In genomic region chr17:47821339-47821738, GRCm38 (mm10) we compare ENCODE assay signal across 19 mouse cellular contexts. TPM values are rescaled to one million over a fixed set of nuclear protein-coding genes. Genes with fewer than 3 reads are reported as not detected.
DNase-seq lines count a peak whose midpoint lies in the region; ATAC-seq lines count a peak whose summit lies in the region.
"Had no signal": no experiment of that assay in that cellular context is flagged by ENCODE, and none has a peak within 500 bp of the region (broad histone marks: within the 10 kb centered on the region; RNA-seq: fewer than 3 reads in every experiment).

No protein-coding gene starts in this region.

- 75% methylated on average over 8 of the region's 8 CpGs for WGBS in hindbrain, embryonic 10.5 days
- WGBS in hindbrain, embryonic 11.5 days, result 69% methylated on average over 8 of the region's 8 CpGs
- WGBS in embryonic facial prominence, embryonic 15.5 days, result 30% methylated on average over 8 of the region's 8 CpGs
- WGBS in stomach, embryonic 16.5 days, result 58% methylated on average over 8 of the region's 8 CpGs

- peaks cover 27% of the 10 kb centered on the region for H3K4me1 ChIP-seq in hindbrain, embryonic 10.5 days (replicated peaks)
- no peaks in the 10 kb centered on the region; the same call in 1 of the 2 replicates for H3K4me1 ChIP-seq in hindbrain, embryonic 11.5 days (replicated peaks; ENCODE audit: control insufficient read depth, insufficient read depth, low read length)
- H3K4me1 ChIP-seq in embryonic facial prominence, embryonic 15.5 days, result peaks cover 51% of the 10 kb centered on the region
- H3K4me1 ChIP-seq in stomach, embryonic 16.5 days (ENCODE audit: control insufficient read depth, insufficient read depth, low read length), result peaks cover 11% of the 10 kb centered on the region
- H3K4me1 ChIP-seq: hindbrain, embryonic 15.5 days; liver, embryonic 13.5 days; neural tube, embryonic 13.5 days had no signal

- peak overlapping the region; percentile 66 for H3K27ac ChIP-seq in hindbrain, embryonic 10.5 days
- no peak overlapping the region for H3K27ac ChIP-seq in hindbrain, embryonic 11.5 days (ENCODE audit: low read depth, low read length)
- peak overlapping the region; percentile 49 for H3K27ac ChIP-seq in embryonic facial prominence, embryonic 15.5 days (replicated peaks)
- H3K27ac ChIP-seq in stomach, embryonic 16.5 days (ENCODE audit: low read length), result peak overlapping the region; percentile 46; the same call in 1 of the 2 replicates
- H3K27ac ChIP-seq: forebrain, embryonic 13.5 days; heart, embryonic 15.5 days; hindbrain, embryonic 15.5 days; liver, embryonic 13.5 days; neural tube, embryonic 13.5 days had no signal

- no peak for ATAC-seq in hindbrain, embryonic 11.5 days (ENCODE audit: low FRiP score)
- ATAC-seq in embryonic facial prominence, embryonic 15.5 days (ENCODE audit: insufficient number of reproducible peaks, low FRiP score, low TSS enrichment, low read depth), result peak; percentile 73
- ATAC-seq in stomach, embryonic 16.5 days (ENCODE audit: insufficient read depth, low FRiP score), result peak; percentile 61; the same call in 1 of the 2 replicates
- ATAC-seq: forebrain, embryonic 13.5 days had no signal

- no peak overlapping the region for H3K4me3 ChIP-seq in hindbrain, embryonic 10.5 days
- H3K4me3 ChIP-seq in hindbrain, embryonic 11.5 days (ENCODE audit: low read depth, low read length), result no peak overlapping the region
- no peak overlapping the region for H3K4me3 ChIP-seq in embryonic facial prominence, embryonic 15.5 days (replicated peaks)
- no peak overlapping the region for H3K4me3 ChIP-seq in stomach, embryonic 16.5 days (replicated peaks; ENCODE audit: low read length)
- H3K4me3 ChIP-seq: forebrain, embryonic 13.5 days; heart, embryonic 15.5 days; hindbrain, embryonic 15.5 days; liver, embryonic 13.5 days; megakaryocyte, embryonic 14.5 days; neural tube, embryonic 13.5 days had no signal

- no peaks in the 10 kb centered on the region for H3K9me3 ChIP-seq in hindbrain, embryonic 10.5 days
- H3K9me3 ChIP-seq in hindbrain, embryonic 11.5 days (ENCODE audit: control insufficient read depth, low read length), result no peaks in the 10 kb centered on the region
- no peaks in the 10 kb centered on the region for H3K9me3 ChIP-seq in embryonic facial prominence, embryonic 15.5 days (replicated peaks)
- no peaks in the 10 kb centered on the region for H3K9me3 ChIP-seq in stomach, embryonic 16.5 days (replicated peaks; ENCODE audit: control insufficient read depth, low read length)
- H3K9me3 ChIP-seq: forebrain, embryonic 13.5 days; heart, embryonic 15.5 days; hindbrain, embryonic 15.5 days; liver, embryonic 13.5 days; neural tube, embryonic 13.5 days had no signal

- H3K27me3 ChIP-seq in hindbrain, embryonic 10.5 days (ENCODE audit: insufficient read depth, poor library complexity, severe bottlenecking), result no peaks in the 10 kb centered on the region
- H3K27me3 ChIP-seq in hindbrain, embryonic 11.5 days (ENCODE audit: control insufficient read depth, insufficient read depth, low read length), result no peaks in the 10 kb centered on the region
- no peaks in the 10 kb centered on the region for H3K27me3 ChIP-seq in embryonic facial prominence, embryonic 15.5 days
- no peaks in the 10 kb centered on the region for H3K27me3 ChIP-seq in stomach, embryonic 16.5 days (ENCODE audit: control insufficient read depth, insufficient read depth, low read length)
- H3K27me3 ChIP-seq: forebrain, embryonic 13.5 days; heart, embryonic 15.5 days; hindbrain, embryonic 15.5 days; liver, embryonic 13.5 days; neural tube, embryonic 13.5 days had no signal

- peaks cover 72% of the 10 kb centered on the region for H3K36me3 ChIP-seq in hindbrain, embryonic 10.5 days
- H3K36me3 ChIP-seq in hindbrain, embryonic 11.5 days (ENCODE audit: control insufficient read depth, insufficient read depth, low read length), result no peaks in the 10 kb centered on the region
- peaks cover 60% of the 10 kb centered on the region for H3K36me3 ChIP-seq in embryonic facial prominence, embryonic 15.5 days
- peaks cover 16% of the 10 kb centered on the region for H3K36me3 ChIP-seq in stomach, embryonic 16.5 days (ENCODE audit: control insufficient read depth, insufficient read depth, low read length)
- H3K36me3 ChIP-seq: hindbrain, embryonic 15.5 days; liver, embryonic 13.5 days; neural tube, embryonic 13.5 days had no signal

- H3K4me2 ChIP-seq in hindbrain, embryonic 11.5 days (replicated peaks; ENCODE audit: low read depth, low read length), result no peak overlapping the region
- H3K4me2 ChIP-seq in embryonic facial prominence, embryonic 15.5 days (replicated peaks), result peak overlapping the region; percentile 25; the same call in 1 of the 2 replicates
- no peak overlapping the region for H3K4me2 ChIP-seq in stomach, embryonic 16.5 days (ENCODE audit: low read depth, low read length)
- H3K4me2 ChIP-seq: forebrain, embryonic 13.5 days; heart, embryonic 15.5 days; hindbrain, embryonic 15.5 days; liver, embryonic 13.5 days; neural tube, embryonic 13.5 days had no signal

- DNase-seq in hindbrain, embryonic 10.5 days (ENCODE audit: low spot score), result no peak
- DNase-seq in hindbrain, embryonic 11.5 days (ENCODE audit: low spot score), result no peak
- DNase-seq in lung, postnatal 10 days, result peak; percentile 60
- no peak for DNase-seq in lung, postnatal 25 days (ENCODE audit: low spot score)
- DNase-seq in gastrocnemius, postnatal 25 days, result no peak
- DNase-seq: B cell, adult 2 months; cerebellum, postnatal 36 days; heart, adult 18-20 months; liver, embryonic 13.5 days; right cerebral cortex, postnatal 4 days; thymus, postnatal 25 days had no signal

- H3K9ac ChIP-seq in hindbrain, embryonic 11.5 days (ENCODE audit: low read depth, low read length), result no peak overlapping the region
- H3K9ac ChIP-seq in embryonic facial prominence, embryonic 15.5 days, result 0 out of 2 replicates have a peak overlapping the region, but pooled peaks have one; percentile 6
- H3K9ac ChIP-seq in stomach, embryonic 16.5 days (ENCODE audit: low read length), result 0 out of 2 replicates have a peak overlapping the region, but pooled peaks have one; percentile 3
- H3K9ac ChIP-seq: forebrain, embryonic 13.5 days; heart, embryonic 15.5 days; hindbrain, embryonic 15.5 days; liver, embryonic 13.5 days; neural tube, embryonic 13.5 days had no signal

RNA-seq across cellular contexts. Expression of gene Mdfi, which starts 13.2 kb away (rescaled TPM):
- 19.9 and 30.6 TPM in 2 replicates for polyA plus RNA-seq in hindbrain, embryonic 10.5 days (2016; fragmentation: Nextera tagmentation; extraction: Ambion mirVana)
- polyA plus RNA-seq in hindbrain, embryonic 11.5 days (2014; fragmentation: Nextera tagmentation; extraction: Ambion mirVana), result 39.0 and 40.5 TPM in 2 replicates
- 21.2 and 25.3 TPM in 2 replicates for polyA plus RNA-seq in embryonic facial prominence, embryonic 15.5 days (2015; fragmentation: Nextera tagmentation; extraction: Ambion mirVana)
- polyA plus RNA-seq in stomach, embryonic 16.5 days (2015; fragmentation: Nextera tagmentation; extraction: Ambion mirVana), result 10.4 and 11.2 TPM in 2 replicates
- total RNA-seq in gastrocnemius, postnatal 25 days (2021), result 1 to 10 TPM; 1.0 to 1.1 TPM
- total RNA-seq: monocyte, adult 5-6 weeks had no signal
